Mouse (Mus musculus) frontal cortex, postnatal 10 days (tissue): ENCODE measurements at regions not wholly inside any gene's neighbourhood (a gene's known extent, or its start where the extent isn't known, plus 50 kb on each side); places are given as distances from the start of the nearest gene placed in this dataset.

Experiments
- DNase-seq, 2 experiments: peaks; one replicate each; pipeline ENCODE4 v3.0.0; 2022; ENCODE audit warnings: low spot score in 2 of 2, mixed read lengths in 1 of 2

DNA sequence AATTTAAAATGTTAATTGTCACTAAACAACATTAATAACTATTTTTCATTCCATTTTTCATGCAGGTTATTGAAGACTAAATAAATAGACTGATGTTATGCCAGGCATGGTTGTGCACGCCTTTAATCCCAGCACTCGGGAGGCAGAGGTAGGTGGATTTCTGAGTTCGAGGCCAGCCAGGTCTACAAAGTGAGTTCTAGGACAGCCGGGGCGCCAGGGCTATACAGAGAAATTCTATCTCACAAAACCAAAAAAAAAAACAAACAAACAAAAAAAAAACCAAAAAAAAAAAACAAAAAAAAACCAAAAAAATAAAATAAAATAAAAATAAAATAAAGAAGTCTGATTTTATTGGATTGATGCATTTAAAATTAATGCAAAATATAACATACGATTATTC lies 157.1 kb downstream of the Vmn2r121 start:
- peak in 1 of 2 experiments; percentile 2 for DNase-seq
